Mouse (Mus musculus): ENCODE results near the gene Abhd5.

Gene Abhd5

DNA sequence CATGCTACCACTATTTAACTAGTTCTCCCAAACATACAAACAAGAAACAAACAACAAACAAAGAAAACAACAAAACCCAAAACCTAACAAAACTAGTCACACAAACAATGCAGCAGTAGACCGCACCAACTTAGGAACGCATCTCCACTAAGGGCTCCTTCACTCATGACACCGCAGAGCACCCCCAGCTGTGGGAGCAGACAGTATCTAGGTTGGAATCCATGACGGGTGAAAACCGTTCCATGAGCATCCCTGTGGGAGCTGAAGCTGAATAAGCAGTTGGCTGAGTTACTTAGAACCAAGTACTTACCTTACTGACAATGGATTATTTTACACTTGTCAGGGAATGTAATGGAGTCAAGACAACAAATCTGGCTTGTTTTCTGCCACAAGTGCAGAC is 5.3 kb upstream of the Abhd5 start:
- in situ Hi-C loops (cut with MboI; ENCODE audit: low sequenced_read_pairs), result no loop called here

DNA sequence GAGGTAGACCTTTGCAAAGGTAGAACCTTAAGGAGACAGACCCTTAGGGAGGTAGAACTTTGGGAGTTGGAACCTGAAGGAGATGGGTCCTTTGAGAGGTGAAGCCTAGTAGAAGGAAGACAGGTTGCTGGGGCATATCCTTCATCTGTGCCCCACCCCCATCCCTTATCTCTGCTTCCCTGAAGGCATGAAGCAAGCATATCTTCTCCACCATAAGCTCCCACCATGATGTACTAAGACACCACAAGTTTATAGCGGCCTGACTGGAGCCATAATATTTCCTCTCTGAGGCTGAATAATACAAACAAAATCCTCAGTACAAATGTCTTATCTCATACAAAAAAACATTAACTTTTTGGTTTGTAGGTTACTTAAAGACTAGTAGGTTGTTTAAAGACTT is 3.5 kb upstream of the Abhd5 start:
- in situ Hi-C loops (cut with MboI; ENCODE audit: low sequenced_read_pairs), result no loop called here

DNA sequence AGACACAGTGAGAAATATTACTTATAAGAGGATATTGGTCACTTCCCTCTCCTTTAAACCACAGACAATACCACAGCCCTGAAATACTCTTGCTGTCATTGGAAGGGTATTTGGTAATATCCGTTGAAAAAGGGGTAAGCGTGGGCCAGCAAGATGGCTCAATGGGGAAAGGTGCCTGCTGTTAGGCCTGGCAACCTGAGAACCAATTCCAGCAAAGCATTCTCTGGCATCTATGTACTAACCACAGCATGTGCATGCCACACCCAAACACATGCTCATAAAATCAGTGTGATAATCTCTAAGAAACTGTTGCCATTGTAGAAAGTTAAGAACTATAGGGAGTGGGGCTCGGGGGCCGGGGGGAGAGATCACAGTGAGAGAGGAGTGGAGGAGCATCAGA is 2.1 kb upstream of the Abhd5 start:
- in situ Hi-C loops (cut with MboI; ENCODE audit: low sequenced_read_pairs), result no loop called here

DNA sequence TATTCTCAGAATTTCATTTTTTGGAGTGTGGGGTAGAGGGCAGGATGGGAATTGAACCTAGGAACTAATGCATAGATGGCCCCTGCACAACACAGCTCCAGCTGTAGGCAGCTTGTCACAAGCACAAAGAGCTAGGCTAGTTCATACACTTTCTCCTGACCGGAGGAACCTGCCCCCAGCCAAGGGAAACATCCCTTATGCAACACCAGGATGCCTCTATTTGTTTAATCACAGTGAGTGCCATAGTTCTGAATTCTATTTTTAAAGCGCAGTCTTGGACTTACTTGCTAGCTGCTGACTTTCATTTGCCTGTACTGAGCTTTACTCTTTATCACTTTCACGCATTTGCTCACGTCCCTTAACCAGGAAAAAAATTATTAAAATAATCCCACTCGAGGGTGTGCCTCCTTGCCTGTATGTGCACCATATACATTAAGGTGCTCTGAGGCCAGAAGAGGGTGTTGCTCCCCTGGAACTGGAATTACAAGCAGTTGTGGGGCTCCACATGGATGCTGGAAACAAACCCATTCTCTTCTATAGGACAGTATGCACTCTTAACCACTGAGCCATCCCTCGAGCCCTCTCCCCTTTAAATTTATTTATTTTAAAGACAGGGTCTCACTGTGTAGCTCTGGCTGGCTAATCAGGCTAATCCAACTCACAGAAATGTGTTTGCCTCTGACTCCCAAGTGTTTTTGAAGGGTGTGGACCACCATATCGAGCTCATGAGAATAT is 845 bp upstream of the Abhd5 start:
- in situ Hi-C loops (cut with MboI; ENCODE audit: low sequenced_read_pairs), result no loop called here

DNA sequence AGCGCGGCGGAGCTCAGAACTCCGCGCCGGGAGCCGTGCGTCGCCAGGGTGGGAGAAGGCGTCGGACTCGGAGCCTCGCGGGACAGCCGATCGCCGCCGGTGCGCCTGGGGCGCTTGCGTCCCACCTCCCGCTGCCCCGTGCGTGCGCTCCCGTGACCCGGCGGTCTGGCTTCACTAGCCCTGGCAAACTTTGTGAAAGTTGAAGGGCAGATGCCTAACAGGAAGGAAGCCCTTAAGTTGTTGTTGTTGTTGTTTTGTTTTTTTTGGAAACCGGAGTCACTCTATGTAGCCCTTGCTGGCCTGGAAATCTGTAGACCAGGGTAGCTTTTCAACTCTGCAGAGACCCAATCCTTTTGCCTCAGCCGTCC is 601 bp downstream of the Abhd5 start:
- in situ Hi-C loops (cut with MboI; ENCODE audit: low sequenced_read_pairs), result no loop called here

DNA sequence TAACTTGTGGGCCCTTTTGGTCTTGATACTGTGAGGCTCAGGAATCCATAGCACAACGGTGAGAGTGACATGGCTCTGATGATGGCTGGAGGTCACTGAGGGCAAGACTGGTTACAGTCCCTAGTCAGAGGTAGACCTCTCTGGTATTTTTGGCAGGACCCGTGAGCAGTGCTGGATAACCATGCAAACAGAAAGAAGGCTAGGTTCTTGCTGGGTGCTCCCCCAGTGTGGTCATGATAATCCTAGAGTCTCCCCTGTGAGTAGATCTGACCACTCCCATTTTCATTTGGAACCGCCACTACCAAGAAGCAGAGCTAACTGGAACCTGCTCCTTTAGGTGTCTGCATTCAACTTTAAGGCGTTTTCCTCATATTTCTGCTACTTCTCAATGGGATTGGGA is 1.5 kb downstream of the Abhd5 start:
- in situ Hi-C loops (cut with MboI; ENCODE audit: low sequenced_read_pairs), result no loop called here

DNA sequence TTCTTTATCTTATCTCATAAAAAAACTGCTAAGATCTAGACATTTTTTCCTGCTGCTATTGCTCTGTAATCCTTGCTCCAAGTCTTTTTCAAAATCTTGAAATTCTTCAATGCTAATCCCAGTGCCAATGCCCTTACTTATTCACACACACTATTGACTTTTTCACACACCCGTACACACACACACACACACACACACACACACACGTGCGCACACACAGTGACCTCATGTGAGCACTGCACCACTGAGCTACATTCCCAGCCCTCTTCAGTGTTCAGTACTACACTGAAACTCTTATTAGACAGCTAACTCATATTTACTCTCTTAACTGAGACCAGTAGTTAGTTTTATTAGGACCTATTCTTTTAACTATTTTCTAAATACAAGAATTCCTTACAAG is 2.8 kb downstream of the Abhd5 start:
- in situ Hi-C loops (cut with MboI; ENCODE audit: low sequenced_read_pairs), result no loop called here

DNA sequence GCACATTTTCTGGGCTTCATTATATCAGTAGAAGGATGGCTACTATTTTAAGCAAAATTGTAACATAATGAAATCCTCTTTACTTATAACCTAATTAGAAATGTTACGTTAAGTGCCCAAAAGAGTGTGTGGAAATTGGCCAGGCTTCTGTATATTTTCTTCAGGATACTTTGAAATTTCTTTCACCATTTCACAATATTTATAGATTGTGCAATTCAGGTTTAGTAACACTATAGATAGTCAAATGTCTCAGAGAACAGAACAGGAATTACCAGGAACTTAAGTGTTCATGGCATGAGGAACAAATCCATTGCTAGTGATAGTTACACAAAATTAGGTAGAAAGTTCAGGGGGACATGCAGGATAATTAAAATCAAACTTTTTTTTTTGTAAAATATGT is 5.7 kb downstream of the Abhd5 start:
- in situ Hi-C loops (cut with MboI; ENCODE audit: low sequenced_read_pairs), result no loop called here

DNA sequence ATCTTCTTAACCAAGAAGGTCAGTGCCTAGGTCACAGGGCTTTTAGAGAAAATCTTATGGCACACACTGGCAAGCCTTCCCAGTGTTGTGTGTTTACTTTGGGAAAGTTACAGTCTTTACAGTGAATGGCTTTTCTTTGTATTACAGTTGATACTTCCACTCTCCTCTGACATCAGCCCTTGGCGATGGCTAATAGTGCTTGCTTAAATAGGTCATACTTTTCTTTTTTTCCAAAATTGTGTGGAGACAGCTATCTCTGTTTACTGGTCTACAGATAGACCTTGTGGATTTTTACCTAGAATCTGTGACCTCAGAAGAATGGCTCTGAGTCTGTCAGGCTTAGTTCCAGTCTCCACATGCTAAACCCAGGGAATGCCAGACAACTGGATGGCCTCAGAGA is 6.2 kb downstream of the Abhd5 start:
- in situ Hi-C loops (cut with MboI; ENCODE audit: low sequenced_read_pairs), result no loop called here

DNA sequence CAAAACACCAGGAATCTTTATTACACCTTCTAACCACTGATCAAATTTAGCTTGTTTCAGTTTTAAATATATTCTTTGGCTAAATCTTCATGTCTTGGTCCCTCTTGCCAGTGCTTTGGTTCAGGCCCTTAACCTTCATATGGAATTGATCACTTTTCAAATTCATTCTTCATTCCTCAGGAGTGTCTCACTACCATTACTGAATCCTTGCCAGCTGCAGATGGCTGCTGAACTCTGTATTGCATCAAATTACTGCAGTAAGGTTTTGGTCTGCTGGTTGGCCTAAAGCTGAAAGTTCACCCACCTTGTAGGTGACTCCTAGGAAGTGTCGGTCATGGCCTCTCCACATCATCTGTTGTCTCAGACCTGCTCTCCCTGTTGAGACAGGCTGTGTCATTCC is 12.8 kb downstream of the Abhd5 start:
- in situ Hi-C loops (cut with MboI; ENCODE audit: low sequenced_read_pairs), result no loop called here

DNA sequence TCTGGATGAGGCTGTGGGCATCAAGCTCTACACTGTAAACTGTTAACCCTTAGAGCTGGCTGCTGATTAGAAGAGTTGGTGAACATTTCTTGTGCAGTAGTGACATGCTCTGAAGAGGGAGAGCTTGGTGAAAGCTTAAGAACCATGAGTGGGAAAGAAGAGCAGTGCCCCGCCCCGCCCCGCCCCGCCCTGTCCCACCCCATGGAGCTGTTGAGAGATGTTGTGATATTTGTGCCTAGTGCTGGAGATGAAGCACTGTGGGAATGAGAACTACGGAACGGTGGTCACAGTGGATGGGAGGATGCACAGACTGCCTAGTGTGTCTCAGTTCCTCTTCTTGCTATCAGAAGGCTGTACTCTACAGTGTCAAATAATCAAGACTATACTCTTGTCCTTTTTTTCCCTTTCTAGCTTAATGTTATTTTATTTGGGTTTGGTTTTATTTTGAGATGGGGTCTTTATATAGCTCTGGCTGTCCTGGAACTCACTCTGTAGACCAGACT is 18.9 kb downstream of the Abhd5 start:
- in situ Hi-C loops (cut with MboI; ENCODE audit: low sequenced_read_pairs), result no loop called here

DNA sequence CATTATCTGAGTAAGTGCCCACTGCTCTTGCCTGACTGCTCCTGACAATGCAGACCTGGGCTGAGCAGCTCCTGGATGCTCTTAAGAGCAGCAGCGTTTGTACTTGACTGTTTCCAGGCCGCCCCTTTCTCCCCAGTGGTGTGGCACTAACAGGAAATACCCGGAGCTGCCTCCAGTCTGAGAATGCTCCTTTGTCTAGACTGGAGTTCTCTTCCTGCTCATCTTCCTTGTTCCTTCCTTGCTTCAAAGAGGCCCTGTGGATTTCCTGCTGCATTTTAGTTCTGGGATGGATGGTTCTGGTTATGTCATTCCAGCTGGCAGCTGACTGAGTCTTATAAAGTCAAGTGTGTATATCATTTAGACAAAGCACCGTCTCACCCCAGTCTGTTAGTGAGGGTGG is 21.1 kb downstream of the Abhd5 start:
- in situ Hi-C loops (cut with MboI; ENCODE audit: low sequenced_read_pairs), result no loop called here

DNA sequence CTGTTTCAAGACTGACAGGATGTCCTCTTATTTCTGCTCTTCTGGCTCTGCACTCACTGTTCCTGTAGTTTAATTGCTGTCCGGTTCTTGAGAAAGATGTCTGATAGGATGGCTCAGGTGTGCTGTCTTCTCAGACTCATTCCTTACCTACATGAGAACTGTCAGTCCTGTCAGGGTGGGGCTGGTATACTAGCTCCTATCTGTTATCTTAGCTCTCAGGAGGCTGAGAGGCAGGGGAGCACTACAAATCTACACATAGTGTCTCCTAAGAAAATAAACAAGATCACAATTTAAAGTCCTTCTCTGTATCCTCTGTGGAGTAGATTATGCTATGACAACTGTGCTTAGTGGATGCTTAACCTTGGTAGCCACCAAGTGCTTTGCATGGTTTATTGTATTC is 21.6 kb downstream of the Abhd5 start:
- in situ Hi-C loops (cut with MboI; ENCODE audit: low sequenced_read_pairs), result no loop called here

DNA sequence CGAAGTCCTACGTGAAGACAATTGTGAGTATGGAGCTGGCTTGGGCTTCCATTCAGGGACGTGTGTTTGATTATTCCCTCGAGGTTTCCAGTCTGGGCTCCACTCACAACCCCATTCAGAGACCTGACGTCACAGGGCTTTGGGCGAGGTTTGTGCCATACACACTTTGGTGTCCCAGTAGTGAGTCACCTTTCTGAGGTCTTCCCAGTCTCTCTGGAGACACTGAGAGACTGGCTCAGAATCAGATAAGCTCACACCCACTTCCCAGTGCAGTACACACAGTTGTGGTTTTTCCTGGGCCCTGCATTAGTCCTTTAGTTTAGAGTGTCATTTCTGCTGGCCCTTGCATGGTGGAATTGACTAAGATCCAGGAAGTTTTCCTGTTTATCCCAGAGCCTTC is 27.6 kb downstream of the Abhd5 start:
- in situ Hi-C loops (cut with MboI; ENCODE audit: low sequenced_read_pairs), result no loop called here

DNA sequence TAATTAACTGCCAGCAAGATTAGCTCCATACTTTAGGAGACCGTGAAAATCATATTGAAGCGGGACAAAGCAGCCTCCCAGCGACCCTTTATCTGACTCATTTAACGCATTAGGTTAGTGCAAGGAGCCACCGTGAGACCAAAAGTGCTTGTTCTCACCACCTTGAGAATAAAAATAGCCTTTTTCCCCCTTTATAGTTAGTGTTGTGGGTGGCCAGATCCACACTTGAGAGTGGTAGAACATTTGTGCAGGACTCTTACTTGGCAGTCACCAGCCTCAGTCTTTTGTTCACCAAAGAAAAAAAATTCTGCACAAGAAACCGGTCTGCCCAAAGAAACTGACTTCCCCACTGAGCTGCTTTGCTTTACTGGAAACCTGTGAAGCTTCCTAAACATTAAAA is 29.6 kb downstream of the Abhd5 start:
- in situ Hi-C loops (cut with MboI; ENCODE audit: low sequenced_read_pairs), result no loop called here

DNA sequence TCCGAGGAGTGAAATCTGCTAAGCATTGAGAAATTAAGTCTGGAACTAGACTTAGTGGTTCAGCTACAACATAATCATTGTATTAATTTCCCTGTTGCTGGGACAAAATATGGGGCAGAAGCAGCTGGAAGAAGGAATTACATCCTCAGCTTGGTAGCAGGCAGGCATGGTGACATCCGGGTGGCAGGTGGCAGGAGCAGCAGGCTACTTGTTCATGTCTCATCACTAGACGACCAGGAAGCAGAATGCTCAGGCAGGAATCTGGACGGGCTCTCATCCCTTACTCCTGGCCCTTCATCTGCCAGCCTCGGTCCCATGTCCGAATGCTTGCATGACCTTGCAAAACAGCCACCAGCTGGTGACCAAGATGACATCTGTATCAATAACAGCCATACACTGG is 30.6 kb downstream of the Abhd5 start:
- in situ Hi-C loops (cut with MboI; ENCODE audit: low sequenced_read_pairs), result no loop called here

DNA sequence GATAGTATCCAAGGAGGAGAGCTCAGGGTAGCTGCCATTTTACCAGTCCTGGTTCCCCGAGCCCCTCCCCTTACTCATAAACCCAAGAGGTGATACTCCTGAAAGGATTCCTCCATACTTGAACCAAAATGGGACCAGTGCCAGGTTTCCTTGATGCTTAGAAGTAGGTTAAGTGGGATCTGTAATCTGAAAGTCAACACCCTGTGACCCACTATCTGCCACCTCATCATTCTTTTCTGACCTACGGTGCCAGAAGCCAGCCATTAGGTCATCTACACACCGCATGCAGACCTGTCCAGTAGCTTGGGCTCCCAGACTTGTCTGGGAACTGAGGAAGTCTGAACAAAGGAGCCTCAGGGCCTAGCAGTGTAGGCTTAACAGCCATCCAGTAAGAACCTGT is 34.6 kb downstream of the Abhd5 start:
- in situ Hi-C loops (cut with MboI; ENCODE audit: low sequenced_read_pairs), result no loop called here

DNA sequence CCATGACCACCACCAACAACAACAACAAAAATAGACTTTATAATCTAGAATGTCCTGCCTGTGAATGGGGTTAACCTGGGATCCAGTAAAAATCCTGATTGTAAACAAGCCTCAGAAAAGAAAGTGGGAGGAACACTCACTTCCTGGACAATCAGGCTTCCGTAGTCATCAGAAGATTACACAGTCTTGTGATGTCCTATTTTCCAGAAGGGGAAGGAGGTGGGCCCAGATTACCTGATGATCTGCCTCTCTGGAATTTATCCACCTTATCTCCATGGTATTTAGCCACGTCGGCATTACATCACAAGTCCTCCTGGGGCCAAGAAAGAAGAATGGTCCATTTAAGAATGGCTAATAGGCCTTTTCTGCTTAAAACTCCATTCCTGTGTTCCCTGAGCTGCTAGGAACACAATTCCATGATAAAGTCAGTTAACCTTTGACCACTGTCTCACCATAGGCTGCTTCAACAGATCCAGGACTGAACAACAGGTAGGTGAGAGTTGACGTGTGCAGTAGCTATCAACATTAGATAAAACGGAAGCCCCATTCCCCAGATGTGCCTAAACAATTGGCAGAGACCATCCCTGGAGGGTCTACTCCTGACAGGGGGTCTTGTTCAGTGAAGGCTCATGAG is 38.0 kb downstream of the Abhd5 start:
- in situ Hi-C loops (cut with MboI; ENCODE audit: low sequenced_read_pairs), result no loop called here

DNA sequence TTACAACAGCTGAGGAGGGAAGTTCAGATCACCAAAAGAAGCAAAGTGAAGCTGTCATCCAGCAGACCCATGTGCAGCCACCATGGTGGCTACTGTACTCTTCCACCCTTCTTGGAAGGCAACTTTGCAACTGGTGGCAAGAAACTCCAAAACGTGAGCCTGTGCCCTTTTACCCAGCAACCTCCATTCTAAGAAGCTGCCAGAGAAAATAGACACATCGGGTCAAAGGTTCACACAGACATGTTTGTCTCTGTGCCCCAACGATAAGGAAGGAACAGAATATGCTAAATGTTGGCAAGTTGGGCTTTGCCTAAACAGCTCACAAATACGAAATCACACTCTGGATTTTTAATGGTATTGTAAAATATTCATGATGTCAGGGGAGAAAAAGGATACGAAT is 44.4 kb downstream of the Abhd5 start:
- in situ Hi-C loops (cut with MboI; ENCODE audit: low sequenced_read_pairs), result no loop called here

DNA sequence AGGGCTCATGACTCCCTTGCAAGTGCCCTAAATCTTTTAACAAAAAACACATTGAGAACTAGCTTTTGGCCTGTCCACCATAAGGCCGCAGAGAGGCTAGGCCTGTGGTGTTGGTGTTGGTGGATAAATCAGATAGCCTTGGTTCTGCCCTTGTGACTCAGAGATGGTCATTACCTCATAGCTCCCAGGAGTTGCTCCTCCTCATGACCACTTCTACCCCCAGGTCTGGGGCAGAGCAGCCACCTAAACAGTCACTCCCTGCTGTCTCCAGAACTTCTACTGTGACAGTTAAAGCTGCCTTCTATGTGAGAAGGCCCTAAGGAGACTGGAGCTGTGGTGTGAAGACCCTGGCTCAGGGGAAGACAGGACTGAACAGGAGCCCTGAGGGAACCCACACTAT is 45.7 kb downstream of the Abhd5 start:
- in situ Hi-C loops (cut with MboI; ENCODE audit: low sequenced_read_pairs), result no loop called here

DNA sequence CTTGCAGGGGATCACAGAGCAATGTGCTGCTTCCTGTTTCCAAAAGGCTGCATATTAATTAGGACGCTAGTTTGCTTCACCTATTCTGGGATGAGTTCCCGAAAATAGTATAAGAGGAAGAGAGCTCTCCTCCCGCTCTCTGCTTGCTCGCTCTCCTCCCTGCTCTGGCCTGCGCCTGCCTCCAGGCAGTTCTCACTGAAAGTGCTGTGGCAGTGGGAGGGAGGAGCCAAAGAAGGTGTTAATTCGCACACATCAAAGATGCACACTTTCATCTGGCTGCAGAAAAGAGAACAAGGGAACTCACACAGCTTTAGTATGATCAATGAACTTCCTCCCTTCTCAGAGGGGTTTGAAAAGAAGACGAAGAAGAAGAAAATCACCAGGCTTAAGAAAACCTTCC is 47.3 kb downstream of the Abhd5 start:
- in situ Hi-C loops (cut with MboI; ENCODE audit: low sequenced_read_pairs), result no loop called here

DNA sequence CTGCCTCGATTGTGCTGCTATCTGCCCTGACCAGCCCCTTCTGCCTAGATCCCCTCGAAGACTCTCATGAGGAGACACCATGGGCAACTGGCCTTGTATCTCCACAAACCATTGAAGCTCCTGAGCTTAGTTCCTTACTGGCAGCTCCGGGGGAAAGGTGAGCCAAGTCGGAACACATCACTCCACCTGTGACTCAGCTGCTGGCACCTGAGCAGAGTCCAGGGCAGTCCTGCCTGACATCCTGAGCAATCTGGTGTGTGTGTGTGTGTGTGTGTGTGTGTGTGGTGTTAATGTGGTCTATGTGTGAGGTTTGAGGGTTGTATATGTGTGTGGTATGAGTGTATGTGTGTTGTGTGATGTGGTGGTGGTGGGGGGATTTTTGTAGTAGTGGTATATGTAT is 49.8 kb downstream of the Abhd5 start:
- in situ Hi-C loops (cut with MboI; ENCODE audit: low sequenced_read_pairs), result no loop called here

Measured in CH12F3 (cell line).